Mouse (Mus musculus): Measurements from ENCODE around the gene Mdk.

The Mdk gene

GRCm38 (mm10) chr2:91932737-91933350 lies 747 bp upstream of the Mdk start:
- no peak for DNase-seq (ENCODE audit: low spot score)

DNA sequence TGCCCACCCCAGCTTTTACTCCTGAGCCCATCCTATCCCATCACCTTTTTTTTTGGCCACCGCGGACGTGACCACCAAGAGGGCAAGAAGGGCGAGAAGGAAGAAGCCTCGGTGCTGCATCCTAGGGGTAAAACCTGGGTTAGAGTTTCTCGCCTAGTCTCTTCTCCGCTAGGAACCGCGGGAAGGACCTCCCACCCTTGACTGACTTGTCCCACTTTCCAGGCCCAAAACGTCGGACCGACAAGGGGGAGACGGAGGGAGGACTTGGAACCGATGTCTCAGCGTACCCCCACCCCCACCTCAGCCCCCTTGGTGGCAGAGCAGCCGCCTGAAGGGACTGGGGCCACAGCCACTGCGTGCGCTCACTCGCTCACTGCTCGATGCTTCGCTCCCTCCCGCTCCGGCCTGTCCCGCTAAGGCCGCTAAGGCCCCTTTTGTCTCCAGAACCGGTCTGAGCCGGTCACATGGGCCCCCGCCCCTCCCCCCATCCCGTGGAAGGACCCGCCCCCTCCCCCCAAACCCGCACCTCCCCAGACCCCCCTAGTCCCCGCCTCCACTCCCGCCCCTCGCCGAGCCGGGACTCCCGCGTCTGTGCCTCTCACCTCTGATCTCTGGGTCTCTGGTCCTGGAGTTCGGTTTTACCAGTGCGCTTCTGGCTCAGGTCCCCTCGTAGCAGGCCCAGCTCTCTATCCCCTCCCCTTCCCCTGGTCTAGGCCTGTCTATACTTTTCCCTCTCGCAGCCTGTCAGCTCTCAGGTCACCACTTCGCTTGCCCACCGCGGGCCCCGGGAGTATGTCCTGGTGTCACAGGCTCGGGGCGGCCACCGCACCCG lies 553 bp downstream of the Mdk start:
- DNase-seq (ENCODE audit: low spot score), result no peak

- DNase-seq (ENCODE audit: low spot score), result no peak
Observed at GRCm38 (mm10) chr2:91930761-91931291, 1.3 kb downstream of the Mdk start.

- peak; percentile 64 for DNase-seq (ENCODE audit: low spot score)
Observed at GRCm38 (mm10) chr2:91929936-91930335, 2.2 kb downstream of the Mdk start.

- DNase-seq (ENCODE audit: low spot score), result no peak
Observed at GRCm38 (mm10) chr2:91929455-91929854, 2.6 kb downstream of the Mdk start.

DNA sequence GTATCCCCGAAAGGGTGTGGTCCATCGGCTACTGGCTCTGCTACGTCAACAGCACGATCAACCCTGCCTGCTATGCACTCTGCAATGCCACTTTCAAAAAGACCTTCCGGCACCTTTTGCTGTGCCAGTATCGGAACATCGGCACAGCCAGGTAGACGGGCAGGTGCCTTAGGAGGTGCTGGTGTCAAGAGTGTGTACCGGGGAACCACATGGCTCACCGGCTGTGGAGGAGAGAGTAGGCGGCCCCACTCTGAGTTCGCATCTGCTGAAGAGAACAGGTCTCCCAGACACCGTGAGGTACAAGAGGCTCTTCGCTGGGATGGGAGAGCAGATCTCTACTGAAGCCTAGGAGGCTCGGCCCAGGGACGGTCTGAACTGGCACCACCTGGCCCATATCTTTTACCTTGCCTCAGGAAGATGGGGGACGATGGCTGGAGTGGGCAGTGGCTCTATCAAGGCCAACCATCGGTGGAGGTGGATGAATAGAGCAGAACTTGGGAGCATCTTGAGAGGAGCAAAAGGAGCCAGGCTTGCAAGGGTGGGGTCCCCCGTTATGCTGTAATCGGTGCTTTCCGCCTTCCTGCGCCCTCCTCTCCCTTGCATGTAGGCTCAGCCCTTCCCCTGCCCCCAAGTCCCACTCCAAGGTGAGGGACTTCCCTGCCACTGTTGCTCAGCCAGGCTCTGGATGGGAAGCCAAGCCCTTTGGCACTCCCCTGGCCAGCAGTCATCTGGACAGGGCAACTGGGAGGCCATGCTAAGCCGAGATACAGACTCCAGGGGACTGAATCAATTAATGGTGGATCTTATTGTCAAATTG lies 3.4 kb downstream of the Mdk start:
- DNase-seq (ENCODE audit: low spot score), result no peak

- DNase-seq (ENCODE audit: low spot score), result peak; percentile 78
Observed at GRCm38 (mm10) chr2:91927826-91928533, 4.1 kb downstream of the Mdk start.

- no peak for DNase-seq (ENCODE audit: low spot score)
Observed at GRCm38 (mm10) chr2:91926949-91927348, 5.1 kb downstream of the Mdk start, which contains the start of gene Chrm4. Gene Chrm4, plus strand, starts transcription at chr2:91927249.

DNA sequence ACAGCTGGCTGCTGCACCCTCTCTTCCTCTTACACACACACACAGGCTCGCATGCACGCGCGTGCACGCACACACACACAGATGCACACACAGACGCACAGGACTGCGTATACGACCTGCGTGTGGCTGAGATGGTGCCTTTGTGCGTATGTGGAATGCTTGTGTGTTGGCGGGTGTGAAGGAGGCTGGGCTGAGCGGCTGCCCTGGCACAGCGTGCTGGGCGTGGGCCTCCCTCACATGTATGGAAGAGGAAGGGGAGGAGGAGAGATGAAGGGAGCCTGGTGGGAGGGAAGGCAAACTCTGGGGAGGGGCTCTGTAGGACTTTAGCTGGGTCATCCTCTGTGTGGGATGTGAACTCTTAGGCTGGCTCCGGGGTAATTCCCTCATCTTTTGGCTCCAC lies 6.7 kb downstream of the Mdk start:
- DNase-seq (ENCODE audit: low spot score), result no peak

- no peak for DNase-seq (ENCODE audit: low spot score)
Observed at GRCm38 (mm10) chr2:91924726-91925125, 7.4 kb downstream of the Mdk start.

DNA sequence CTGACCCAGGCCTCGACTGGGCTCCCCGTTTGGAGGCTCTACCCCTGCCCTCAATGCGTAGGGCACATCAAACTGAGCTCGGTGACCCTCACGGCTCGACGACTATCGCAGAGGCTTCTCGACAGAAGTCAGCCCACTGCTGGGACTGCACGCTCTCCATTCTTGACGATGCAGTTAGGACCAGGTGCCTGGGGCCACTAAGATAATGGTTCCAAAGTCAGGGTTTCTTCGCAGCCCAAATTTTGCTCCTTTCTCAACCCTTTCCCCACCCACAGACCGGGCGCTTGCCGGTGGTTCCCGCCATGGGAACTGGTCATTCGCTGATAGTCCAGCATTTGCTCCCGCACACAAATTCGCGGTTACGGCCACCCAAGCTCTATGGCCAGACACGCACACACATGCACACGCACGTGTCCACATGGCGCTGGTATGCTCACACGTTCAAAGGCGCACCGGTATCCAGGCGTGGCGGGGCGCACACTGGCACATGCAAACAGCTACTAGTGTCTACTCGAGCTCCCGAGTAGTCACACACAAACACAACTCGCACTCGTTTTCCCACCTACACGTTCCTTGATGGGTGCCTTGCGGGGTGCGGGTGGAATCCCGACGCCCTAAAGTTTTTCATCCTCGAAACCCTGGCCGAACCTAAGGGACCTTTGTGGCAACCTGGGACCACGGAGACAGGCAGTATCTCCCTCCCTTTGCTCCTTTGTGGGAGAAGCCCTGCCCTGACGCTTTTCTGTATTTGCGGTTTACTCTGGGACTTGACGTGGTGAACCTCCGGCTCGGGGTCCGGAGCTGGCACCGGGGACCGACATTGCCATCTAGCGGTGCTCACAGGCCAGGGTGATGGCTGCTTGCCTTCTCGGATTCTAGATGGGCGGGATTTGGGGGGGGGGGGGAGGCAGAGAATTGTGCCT lies 8.4 kb downstream of the Mdk start:
- no peak for DNase-seq (ENCODE audit: low spot score)

GRCm38 (mm10) chr2:91922586-91923414 lies 9.3 kb downstream of the Mdk start:
- DNase-seq (ENCODE audit: low spot score), result no peak

- no peak for DNase-seq (ENCODE audit: low spot score)
Observed at GRCm38 (mm10) chr2:91921790-91922570, 10.1 kb downstream of the Mdk start.

GRCm38 (mm10) chr2:91921181-91921789 lies 10.8 kb downstream of the Mdk start:
- peak; percentile 71 for DNase-seq (ENCODE audit: low spot score)

DNA sequence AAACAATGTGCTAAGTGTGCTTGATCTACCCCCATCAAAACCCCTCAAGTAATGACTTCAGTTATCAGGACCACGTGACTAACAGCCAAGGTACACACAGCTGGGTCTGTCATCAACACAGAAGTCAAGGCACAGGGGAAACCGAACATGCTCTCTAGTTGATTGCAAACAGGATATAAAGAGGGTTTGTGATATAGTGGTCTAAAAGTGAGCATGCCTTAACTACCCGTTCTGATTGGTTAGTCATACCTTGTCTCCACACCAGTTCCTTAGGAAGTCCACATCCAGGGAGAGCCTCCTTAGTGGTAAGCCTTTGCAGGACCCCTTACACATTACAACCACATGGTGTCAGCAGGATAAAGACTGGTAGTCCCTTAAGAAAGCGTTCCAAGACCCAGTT lies 12.0 kb downstream of the Mdk start:
- DNase-seq (ENCODE audit: low spot score), result no peak

DNA sequence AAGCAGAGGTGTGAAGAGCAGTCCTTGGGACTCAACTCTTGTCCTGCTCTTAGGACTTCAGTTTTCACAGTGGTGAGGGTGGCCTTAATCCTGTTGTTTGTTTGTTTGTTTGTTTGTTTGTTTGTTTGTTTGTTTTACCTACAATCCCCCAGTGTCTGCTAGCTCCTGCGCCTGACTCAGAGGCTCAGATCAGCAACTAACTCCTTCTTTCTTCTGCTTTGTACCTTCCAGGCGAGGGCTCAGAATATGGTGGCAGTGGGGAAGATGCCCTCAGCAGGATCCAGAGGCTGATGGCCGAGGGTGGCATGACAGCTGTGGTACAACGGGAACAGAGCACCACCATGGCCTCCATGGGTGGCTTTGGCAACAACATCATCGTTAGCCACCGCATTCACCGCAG lies 15.0 kb downstream of the Mdk start:
- DNase-seq (ENCODE audit: low spot score), result no peak

DNA sequence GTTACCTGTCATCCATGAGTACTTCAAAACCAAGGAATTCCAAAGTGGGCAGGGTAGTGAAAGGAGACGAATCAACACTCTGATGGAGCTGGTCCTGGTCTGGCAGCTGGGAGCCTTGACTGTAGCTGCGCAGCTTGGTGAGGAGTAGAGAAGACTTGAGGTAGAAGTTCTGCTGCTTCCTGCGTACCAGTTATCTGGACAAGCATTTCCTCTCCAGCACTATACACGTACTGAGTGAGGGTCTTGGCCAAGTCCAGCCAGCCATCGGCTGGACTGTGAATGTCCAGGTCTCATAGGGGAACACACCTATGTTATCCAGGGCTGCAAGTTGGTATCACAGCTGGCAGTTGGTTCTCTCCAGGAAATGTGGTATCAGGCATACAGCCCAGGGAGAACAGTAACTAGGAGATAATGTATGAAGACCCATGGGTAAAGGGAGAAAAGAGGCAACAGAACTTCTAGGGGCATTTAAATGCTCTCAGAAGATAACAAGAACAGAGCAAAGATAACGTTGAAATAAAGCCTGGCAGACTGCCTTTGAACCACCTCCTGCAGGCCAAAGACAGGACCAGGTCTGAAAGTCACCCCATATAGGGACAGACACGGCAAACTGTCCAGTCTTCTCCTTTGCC lies 15.6 kb downstream of the Mdk start:
- DNase-seq (ENCODE audit: low spot score), result no peak

All from c-Kit-positive CD71-positive TER-119-positive erythroid progenitor cells, embryonic 14.5 days (primary cell).